Mouse (Mus musculus): Measurements from ENCODE around the gene Gm45233. TPM values are rescaled to one million over a fixed set of nuclear protein-coding genes. Genes with fewer than 3 reads are reported as not detected.

Gm45233 gene
- polyA plus RNA-seq, 1 experiment from 2014 or later: not detected

- Histone ChIP-seq H3K9me3 (no peaks in the 10 kb centered on the region), H3K27ac (no peak overlapping the region), H3K9ac (no peak overlapping the region; the same call in 1 of the 2 replicates), H3K36me3 (replicated peaks) (peaks cover 4% of the 10 kb centered on the region; the same call in 1 of the 2 replicates), H3K4me3 (no peak overlapping the region), H3K4me2 (no peak overlapping the region), H3K4me1 (peaks cover 16% of the 10 kb centered on the region), H3K27me3 (replicated peaks) (peaks cover 16% of the 10 kb centered on the region)
- 70% methylated on average over 8 of the region's 8 CpGs for WGBS
- peak; percentile 50 for ATAC-seq (replicated peaks)
These were observed 38.3 kb downstream of the Gm45233 start for GRCm38 (mm10) chr7:43482090-43482716.

- Histone ChIP-seq H3K36me3 (replicated peaks) (peaks cover 4% of the 10 kb centered on the region; the same call in 1 of the 2 replicates), H3K4me1 (peaks cover 23% of the 10 kb centered on the region), H3K9ac (peak overlapping the region; percentile 17; the same call in 1 of the 2 replicates), H3K27me3 (replicated peaks) (peaks cover 6% of the 10 kb centered on the region), H3K27ac (no peak overlapping the region), H3K9me3 (no peaks in the 10 kb centered on the region), H3K4me2 (no peak overlapping the region), H3K4me3 (no peak overlapping the region)
- 25% methylated on average over 10 of the region's 10 CpGs for WGBS
- ATAC-seq (replicated peaks): no peak
These were observed 39.3 kb downstream of the Gm45233 start for GRCm38 (mm10) chr7:43483236-43483635.

- no peaks in the 10 kb centered on the region for H3K36me3 ChIP-seq (replicated peaks)
- H3K9ac ChIP-seq: peak overlapping the region; percentile 96; the same call in 1 of the 2 replicates
- H3K9me3 ChIP-seq: no peaks in the 10 kb centered on the region
- no peak for ATAC-seq (replicated peaks)
- peak overlapping the region; percentile 91 for H3K27ac ChIP-seq
- H3K4me1 ChIP-seq: peaks cover 25% of the 10 kb centered on the region
- H3K4me3 ChIP-seq: peak overlapping the region; percentile 84
- H3K4me2 ChIP-seq: peak overlapping the region; percentile 68
- H3K27me3 ChIP-seq (replicated peaks): no peaks in the 10 kb centered on the region
- 38% methylated on average over 5 of the region's 5 CpGs for WGBS
These were observed 44.7 kb downstream of the Gm45233 start for GRCm38 (mm10) chr7:43488646-43489045.

GRCm38 (mm10) chr7:43489631-43490125 is 45.8 kb downstream of the Gm45233 start, which contains the start of gene Iglon5:
Gene Iglon5, minus strand, starts transcription at chr7:43490075.
- Histone ChIP-seq H3K4me3 (peak within 1 kb of the TSS; percentile 84), H3K27me3 (replicated peaks) (no peaks in the 10 kb centered on the region), H3K36me3 (replicated peaks) (no peaks in the 10 kb centered on the region), H3K27ac (peak within 1 kb of the TSS; percentile 91), H3K9ac (peak within 1 kb of the TSS; percentile 96), H3K9me3 (no peaks in the 10 kb centered on the region), H3K4me2 (peak within 1 kb of the TSS; percentile 68), H3K4me1 (peaks cover 25% of the 10 kb centered on the region)
- WGBS: under 1% methylated on average over 24 of the region's 41 CpGs
- ATAC-seq (replicated peaks): peak; percentile 74

- H3K9ac ChIP-seq: peak overlapping the region; percentile 96
- H3K27me3 ChIP-seq (replicated peaks): no peaks in the 10 kb centered on the region
- peak overlapping the region; percentile 91 for H3K27ac ChIP-seq
- H3K4me1 ChIP-seq: peaks cover 25% of the 10 kb centered on the region
- peak overlapping the region; percentile 84 for H3K4me3 ChIP-seq
- H3K9me3 ChIP-seq: no peaks in the 10 kb centered on the region
- WGBS: 0% methylated on average over 12 of the region's 13 CpGs
- H3K4me2 ChIP-seq: peak overlapping the region; percentile 68
- ATAC-seq (replicated peaks): peak; percentile 91
- H3K36me3 ChIP-seq (replicated peaks): no peaks in the 10 kb centered on the region
These were observed 46.3 kb downstream of the Gm45233 start for GRCm38 (mm10) chr7:43490182-43490584.

GRCm38 (mm10) chr7:43490861-43491260 is 46.9 kb downstream of the Gm45233 start:
- Histone ChIP-seq H3K9ac (no peak overlapping the region), H3K4me1 (peaks cover 25% of the 10 kb centered on the region), H3K9me3 (no peaks in the 10 kb centered on the region), H3K4me2 (peak overlapping the region; percentile 68), H3K27me3 (replicated peaks) (no peaks in the 10 kb centered on the region), H3K36me3 (replicated peaks) (no peaks in the 10 kb centered on the region), H3K4me3 (peak overlapping the region; percentile 84), H3K27ac (peak overlapping the region; percentile 91; the same call in 1 of the 2 replicates)
- ATAC-seq (replicated peaks): peak; percentile 22
- 72% methylated on average over 9 of the region's 9 CpGs for WGBS

- H3K27me3 ChIP-seq (replicated peaks): no peaks in the 10 kb centered on the region
- no peak overlapping the region for H3K4me3 ChIP-seq
- no peak overlapping the region for H3K9ac ChIP-seq
- no peaks in the 10 kb centered on the region for H3K9me3 ChIP-seq
- peaks cover 4% of the 10 kb centered on the region for H3K4me1 ChIP-seq
- 0 out of 2 replicates have a peak overlapping the region, but pooled peaks have one; percentile 13 for H3K4me2 ChIP-seq
- no peaks in the 10 kb centered on the region for H3K36me3 ChIP-seq (replicated peaks)
- 13% methylated on average over 21 of the region's 21 CpGs for WGBS
- no peak overlapping the region for H3K27ac ChIP-seq
- peak; percentile 64 for ATAC-seq (replicated peaks)
These were observed 51.6 kb downstream of the Gm45233 start for GRCm38 (mm10) chr7:43495343-43496021.

- H3K9ac ChIP-seq: no peak overlapping the region
- H3K4me2 ChIP-seq: no peak overlapping the region
- no peaks in the 10 kb centered on the region for H3K4me1 ChIP-seq
- whole genome bisulfite sequencing: 73% methylated on average over 4 of the region's 4 CpGs
- no peak overlapping the region for H3K4me3 ChIP-seq
- H3K27me3 ChIP-seq (replicated peaks): no peaks in the 10 kb centered on the region
- ATAC-seq (replicated peaks): no peak
- no peaks in the 10 kb centered on the region for H3K36me3 ChIP-seq (replicated peaks)
- H3K27ac ChIP-seq: no peak overlapping the region
- H3K9me3 ChIP-seq: no peaks in the 10 kb centered on the region
These were observed 68.0 kb downstream of the Gm45233 start for GRCm38 (mm10) chr7:43511707-43512478.

- no peak overlapping the region for H3K4me3 ChIP-seq
- H3K36me3 ChIP-seq (replicated peaks): no peaks in the 10 kb centered on the region
- H3K9ac ChIP-seq: no peak overlapping the region
- 85% methylated on average over 4 of the region's 4 CpGs for WGBS
- no peak overlapping the region for H3K27ac ChIP-seq
- no peak overlapping the region for H3K4me2 ChIP-seq
- no peaks in the 10 kb centered on the region for H3K27me3 ChIP-seq (replicated peaks)
- no peak for ATAC-seq (replicated peaks)
- H3K4me1 ChIP-seq: no peaks in the 10 kb centered on the region
- no peaks in the 10 kb centered on the region for H3K9me3 ChIP-seq
These were observed 68.6 kb downstream of the Gm45233 start for GRCm38 (mm10) chr7:43512519-43512918.

Small RNA genes within 50 kb of the gene (microRNA-seq; reads per million reads assigned to microRNA genes)
- gene Mir7051: 1.3 reads per million

Other genes starting within 250 kb of the Gm45233 start
- 20.1 and 22.7 TPM in 2 replicates for gene Zfp715, start 130.8 kb upstream of the Gm45233 start, polyA plus RNA-seq (2015; fragmentation: Nextera tagmentation; extraction: Ambion mirVana)
- 0.17 and 0.34 TPM in 2 replicates for gene Siglecf, start 92.8 kb upstream of the Gm45233 start, polyA plus RNA-seq (2015; fragmentation: Nextera tagmentation; extraction: Ambion mirVana)
- 0.05 TPM in 1 of 2 replicates, not detected in the other for gene Siglecg, start 35.9 kb upstream of the Gm45233 start, polyA plus RNA-seq (2015; fragmentation: Nextera tagmentation; extraction: Ambion mirVana)
- not detected in 2 replicates for gene Lim2, start 16.5 kb upstream of the Gm45233 start, polyA plus RNA-seq (2015; fragmentation: Nextera tagmentation; extraction: Ambion mirVana)
- 0.25 TPM in 1 of 2 replicates, not detected in the other for gene Nkg7, start 7.1 kb upstream of the Gm45233 start, polyA plus RNA-seq (2015; fragmentation: Nextera tagmentation; extraction: Ambion mirVana)
- gene Cldnd2, start 3.3 kb upstream of the Gm45233 start, polyA plus RNA-seq (2015; fragmentation: Nextera tagmentation; extraction: Ambion mirVana): not detected in 2 replicates
- 117 and 130 TPM in 2 replicates for gene Etfb, start within 50 bp of the Gm45233 start, polyA plus RNA-seq (2015; fragmentation: Nextera tagmentation; extraction: Ambion mirVana)
- 15.6 and 16.0 TPM in 2 replicates for gene Vsig10l, start 19.0 kb downstream of the Gm45233 start, polyA plus RNA-seq (2015; fragmentation: Nextera tagmentation; extraction: Ambion mirVana)
- 9.7 and 10.0 TPM in 2 replicates for gene Iglon5, start 45.9 kb downstream of the Gm45233 start, polyA plus RNA-seq (2015; fragmentation: Nextera tagmentation; extraction: Ambion mirVana)
- gene 4931406B18Rik, start 61.8 kb downstream of the Gm45233 start, polyA plus RNA-seq (2015; fragmentation: Nextera tagmentation; extraction: Ambion mirVana): 0.06 TPM in 1 of 2 replicates, not detected in the other
- 0.41 and 0.95 TPM in 2 replicates for gene Cd33, start 100.3 kb downstream of the Gm45233 start, polyA plus RNA-seq (2015; fragmentation: Nextera tagmentation; extraction: Ambion mirVana)
- gene Zfp658, start 118.1 kb downstream of the Gm45233 start, polyA plus RNA-seq (2015; fragmentation: Nextera tagmentation; extraction: Ambion mirVana): 9.5 and 10.4 TPM in 2 replicates
- gene Zfp719, start 135.5 kb downstream of the Gm45233 start, polyA plus RNA-seq (2015; fragmentation: Nextera tagmentation; extraction: Ambion mirVana): 14.6 and 15.3 TPM in 2 replicates
- 0.33 and 0.43 TPM in 2 replicates for gene Zfp819, start 163.0 kb downstream of the Gm45233 start, polyA plus RNA-seq (2015; fragmentation: Nextera tagmentation; extraction: Ambion mirVana)
- gene Ceacam18, start 190.6 kb downstream of the Gm45233 start, polyA plus RNA-seq (2015; fragmentation: Nextera tagmentation; extraction: Ambion mirVana): not detected in 2 replicates
- 0.47 and 0.53 TPM in 2 replicates for gene Siglece, start 216.0 kb downstream of the Gm45233 start, polyA plus RNA-seq (2015; fragmentation: Nextera tagmentation; extraction: Ambion mirVana)
- gene Ctu1, start 227.9 kb downstream of the Gm45233 start, polyA plus RNA-seq (2015; fragmentation: Nextera tagmentation; extraction: Ambion mirVana): 27.6 and 33.8 TPM in 2 replicates
- not detected in 2 replicates for gene Klk14, start 246.3 kb downstream of the Gm45233 start, polyA plus RNA-seq (2015; fragmentation: Nextera tagmentation; extraction: Ambion mirVana)